Mouse (Mus musculus): Measurements from ENCODE around the gene Scrn1. TPM values are rescaled to one million over a fixed set of nuclear protein-coding genes. Genes with fewer than 3 reads are reported as not detected.

Scrn1 gene
- polyA plus RNA-seq, 1 experiment, result 7.4 TPM

- TF ChIP-seq POLR2A (IDR thresholded peaks at IDR 0.05; ENCODE audit: control insufficient read depth, low read depth, low read length) (no peak), CTCF (IDR thresholded peaks at IDR 0.05; ENCODE audit: control insufficient read depth, insufficient read depth, insufficient replicate concordance, low read depth, low read length) (no peak)
- Histone ChIP-seq H3K27me3 (ENCODE audit: control insufficient read depth, insufficient read depth, low read length) (no peaks in the 10 kb centered on the region), H3K4me1 (ENCODE audit: control insufficient read depth, insufficient read depth, low read length) (peaks cover 2% of the 10 kb centered on the region), H3K4me3 (ENCODE audit: control insufficient read depth, low read depth, low read length) (no peak overlapping the region), H3K27ac (ENCODE audit: control insufficient read depth, insufficient read depth, low read depth, low read length) (no peak overlapping the region; the same call in 1 of the 2 replicates), H3K36me3 (ENCODE audit: control insufficient read depth, insufficient read depth, low read length) (no peaks in the 10 kb centered on the region)
Measured at GRCm38 (mm10) chr6:54565012-54565411, 1.3 kb downstream of the Scrn1 start.

GRCm38 (mm10) chr6:54564506-54564991, 1.7 kb downstream of the Scrn1 start:
- Histone ChIP-seq H3K4me1 (ENCODE audit: control insufficient read depth, insufficient read depth, low read length) (peaks cover 2% of the 10 kb centered on the region), H3K27me3 (ENCODE audit: control insufficient read depth, insufficient read depth, low read length) (no peaks in the 10 kb centered on the region), H3K36me3 (ENCODE audit: control insufficient read depth, insufficient read depth, low read length) (no peaks in the 10 kb centered on the region), H3K27ac (ENCODE audit: control insufficient read depth, insufficient read depth, low read depth, low read length) (no peak overlapping the region), H3K4me3 (ENCODE audit: control insufficient read depth, low read depth, low read length) (no peak overlapping the region)
- TF ChIP-seq POLR2A (IDR thresholded peaks at IDR 0.05; ENCODE audit: control insufficient read depth, low read depth, low read length) (no peak), CTCF (IDR thresholded peaks at IDR 0.05; ENCODE audit: control insufficient read depth, insufficient read depth, insufficient replicate concordance, low read depth, low read length) (no peak)

GRCm38 (mm10) chr6:54563561-54563960, 2.7 kb downstream of the Scrn1 start:
- H3K4me3 ChIP-seq (ENCODE audit: control insufficient read depth, low read depth, low read length), result no peak overlapping the region
- H3K27ac ChIP-seq (ENCODE audit: control insufficient read depth, insufficient read depth, low read depth, low read length), result no peak overlapping the region
- peaks cover 2% of the 10 kb centered on the region for H3K4me1 ChIP-seq (ENCODE audit: control insufficient read depth, insufficient read depth, low read length)
- TF ChIP-seq CTCF (IDR thresholded peaks at IDR 0.05; ENCODE audit: control insufficient read depth, insufficient read depth, insufficient replicate concordance, low read depth, low read length) (no peak), POLR2A (IDR thresholded peaks at IDR 0.05; ENCODE audit: control insufficient read depth, low read depth, low read length) (no peak)
- no peaks in the 10 kb centered on the region for H3K36me3 ChIP-seq (ENCODE audit: control insufficient read depth, insufficient read depth, low read length)
- no peaks in the 10 kb centered on the region for H3K27me3 ChIP-seq (ENCODE audit: control insufficient read depth, insufficient read depth, low read length)

GRCm38 (mm10) chr6:54562018-54562809, 4.1 kb downstream of the Scrn1 start:
- H3K27me3 ChIP-seq (ENCODE audit: control insufficient read depth, insufficient read depth, low read length), result no peaks in the 10 kb centered on the region
- H3K4me1 ChIP-seq (ENCODE audit: control insufficient read depth, insufficient read depth, low read length), result peaks cover 2% of the 10 kb centered on the region
- no peak overlapping the region for H3K27ac ChIP-seq (ENCODE audit: control insufficient read depth, insufficient read depth, low read depth, low read length)
- no peak overlapping the region for H3K4me3 ChIP-seq (ENCODE audit: control insufficient read depth, low read depth, low read length)
- TF ChIP-seq CTCF (IDR thresholded peaks at IDR 0.05; ENCODE audit: control insufficient read depth, insufficient read depth, insufficient replicate concordance, low read depth, low read length) (no peak), POLR2A (IDR thresholded peaks at IDR 0.05; ENCODE audit: control insufficient read depth, low read depth, low read length) (no peak)
- H3K36me3 ChIP-seq (ENCODE audit: control insufficient read depth, insufficient read depth, low read length), result no peaks in the 10 kb centered on the region

- no peak for TF ChIP-seq POLR2A (IDR thresholded peaks at IDR 0.05; ENCODE audit: control insufficient read depth, low read depth, low read length)
- no peak for TF ChIP-seq CTCF (IDR thresholded peaks at IDR 0.05; ENCODE audit: control insufficient read depth, insufficient read depth, insufficient replicate concordance, low read depth, low read length)
- Histone ChIP-seq H3K4me3 (ENCODE audit: control insufficient read depth, low read depth, low read length) (no peak overlapping the region), H3K27me3 (ENCODE audit: control insufficient read depth, insufficient read depth, low read length) (no peaks in the 10 kb centered on the region), H3K4me1 (ENCODE audit: control insufficient read depth, insufficient read depth, low read length) (no peaks in the 10 kb centered on the region; the same call in 1 of the 2 replicates), H3K27ac (ENCODE audit: control insufficient read depth, insufficient read depth, low read depth, low read length) (no peak overlapping the region), H3K36me3 (ENCODE audit: control insufficient read depth, insufficient read depth, low read length) (no peaks in the 10 kb centered on the region)
Measured at GRCm38 (mm10) chr6:54558466-54558865, 7.8 kb downstream of the Scrn1 start.

GRCm38 (mm10) chr6:54557671-54558070, 8.6 kb downstream of the Scrn1 start:
- TF ChIP-seq POLR2A (IDR thresholded peaks at IDR 0.05; ENCODE audit: control insufficient read depth, low read depth, low read length), result no peak
- no peak for TF ChIP-seq CTCF (IDR thresholded peaks at IDR 0.05; ENCODE audit: control insufficient read depth, insufficient read depth, insufficient replicate concordance, low read depth, low read length)
- no peaks in the 10 kb centered on the region; the same call in 1 of the 2 replicates for H3K4me1 ChIP-seq (ENCODE audit: control insufficient read depth, insufficient read depth, low read length)
- H3K4me3 ChIP-seq (ENCODE audit: control insufficient read depth, low read depth, low read length), result no peak overlapping the region
- H3K36me3 ChIP-seq (ENCODE audit: control insufficient read depth, insufficient read depth, low read length), result no peaks in the 10 kb centered on the region
- no peak overlapping the region for H3K27ac ChIP-seq (ENCODE audit: control insufficient read depth, insufficient read depth, low read depth, low read length)
- no peaks in the 10 kb centered on the region for H3K27me3 ChIP-seq (ENCODE audit: control insufficient read depth, insufficient read depth, low read length)

GRCm38 (mm10) chr6:54555816-54556215, 10.5 kb downstream of the Scrn1 start:
- Histone ChIP-seq H3K27ac (ENCODE audit: control insufficient read depth, insufficient read depth, low read depth, low read length) (no peak overlapping the region), H3K27me3 (ENCODE audit: control insufficient read depth, insufficient read depth, low read length) (no peaks in the 10 kb centered on the region), H3K36me3 (ENCODE audit: control insufficient read depth, insufficient read depth, low read length) (no peaks in the 10 kb centered on the region), H3K4me3 (ENCODE audit: control insufficient read depth, low read depth, low read length) (no peak overlapping the region), H3K4me1 (ENCODE audit: control insufficient read depth, insufficient read depth, low read length) (no peaks in the 10 kb centered on the region; the same call in 1 of the 2 replicates)
- TF ChIP-seq CTCF (IDR thresholded peaks at IDR 0.05; ENCODE audit: control insufficient read depth, insufficient read depth, insufficient replicate concordance, low read depth, low read length), result no peak
- no peak for TF ChIP-seq POLR2A (IDR thresholded peaks at IDR 0.05; ENCODE audit: control insufficient read depth, low read depth, low read length)

Measured in testis, adult 2 months (tissue).